Mouse (Mus musculus) E14TG2a.4 (cell line): ENCODE results near the gene Gm49387.

Source experiments
- CTCF ChIP-seq: conservative IDR thresholded peaks from 2 replicates; pipeline ENCODE4 v1.5.1; 2014; ENCODE audit warnings: low read length
- NANOG ChIP-seq: IDR thresholded peaks from 2 replicates; pipeline ENCODE4 v1.6.1; 2014; ENCODE audit warnings: borderline replicate concordance, low read length, mixed read lengths

- no peak for TF ChIP-seq CTCF
- TF ChIP-seq NANOG = no peak
Measured at GRCm38 (mm10) chr14:31620591-31621223, 20.0 kb downstream of the Gm49387 start.
